Mouse (Mus musculus) right cerebral cortex, postnatal 14 days (tissue): Measurements from ENCODE around the gene Arhgef39.
"Not testable (repeated sequence)": the region's sequence is repeated elsewhere in the genome, so short reads cannot be mapped to it uniquely, and the experiment has no call there.

Experiments used
- DNase-seq: peaks from one replicate; pipeline ENCODE4 v3.0.0; 2022

The Arhgef39 gene

DNA sequence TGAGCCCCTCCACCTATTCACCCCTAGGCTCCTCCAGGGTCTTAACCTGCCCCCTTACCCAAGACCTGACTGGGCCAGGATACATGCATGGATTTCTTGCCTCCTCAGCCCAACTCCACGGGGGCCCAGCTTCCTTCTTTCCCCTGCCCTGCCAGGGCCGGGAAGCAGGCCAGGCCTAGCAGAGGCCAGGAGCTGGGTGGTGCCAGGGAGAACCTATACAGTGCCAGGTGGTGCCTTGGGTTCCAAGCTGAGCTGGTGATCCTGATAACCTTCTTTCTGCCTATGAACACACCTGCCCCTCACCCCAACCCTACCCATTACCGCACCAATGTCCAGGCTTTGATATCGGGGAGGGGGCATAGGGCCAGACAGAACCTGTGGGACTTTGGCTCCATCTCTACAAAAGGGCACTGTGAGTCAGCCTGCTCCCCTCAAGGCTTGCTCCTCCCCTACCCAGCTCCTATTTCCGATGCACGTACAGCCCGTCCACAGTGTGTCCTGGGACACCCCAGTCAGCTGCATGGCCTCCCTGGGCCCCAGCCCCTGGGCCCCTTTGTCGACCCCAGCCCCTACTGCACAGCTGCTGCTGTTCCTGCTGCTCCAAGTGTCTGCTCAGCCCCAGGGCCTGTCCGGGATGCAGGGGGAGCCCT is 7.2 kb upstream of the Arhgef39 start, which contains the start of gene Car9:
Gene Car9 (plus strand): TSS at position 431 of the 650 bp plus-strand sequence.
- DNase-seq, result no peak

DNA sequence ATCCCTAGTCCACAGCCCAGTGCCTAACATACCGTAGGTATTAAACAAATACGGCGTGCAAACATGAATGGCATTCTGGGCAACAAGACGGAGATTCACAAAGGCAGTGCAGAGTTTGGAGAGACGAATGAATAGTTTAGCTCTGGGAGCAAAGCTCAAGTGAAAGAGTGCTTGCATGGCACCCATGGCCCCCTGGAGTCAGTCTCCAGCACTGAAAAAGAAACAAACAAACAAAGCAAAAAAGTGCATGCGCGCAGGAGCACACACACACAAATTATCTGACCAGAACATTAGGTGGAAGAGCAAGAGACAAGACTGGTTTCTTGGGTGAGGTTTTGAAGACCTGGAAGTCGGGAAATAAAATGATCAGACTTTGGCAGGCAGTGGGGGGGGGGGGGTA is 6.6 kb upstream of the Arhgef39 start:
- DNase-seq, result no peak

DNA sequence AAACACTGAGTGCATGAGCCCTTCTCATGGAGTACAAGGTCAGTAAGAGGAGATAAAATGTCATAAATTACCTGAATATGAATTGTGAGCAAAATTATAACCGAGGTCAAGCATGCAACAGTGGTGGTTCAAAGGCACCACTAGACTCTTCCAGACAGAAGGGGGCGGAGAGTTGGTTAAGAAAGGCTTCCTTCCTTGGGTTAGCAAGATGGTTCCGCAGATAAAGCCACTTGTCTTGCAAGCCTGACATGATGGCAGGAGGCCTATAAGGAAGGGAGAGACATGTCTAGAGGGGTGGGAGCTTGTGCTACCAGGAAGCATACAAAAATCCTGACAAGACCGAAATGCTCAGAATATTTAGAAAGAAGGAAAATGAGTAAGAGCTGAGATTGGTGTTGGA is 4.8 kb upstream of the Arhgef39 start:
- no peak for DNase-seq

DNA sequence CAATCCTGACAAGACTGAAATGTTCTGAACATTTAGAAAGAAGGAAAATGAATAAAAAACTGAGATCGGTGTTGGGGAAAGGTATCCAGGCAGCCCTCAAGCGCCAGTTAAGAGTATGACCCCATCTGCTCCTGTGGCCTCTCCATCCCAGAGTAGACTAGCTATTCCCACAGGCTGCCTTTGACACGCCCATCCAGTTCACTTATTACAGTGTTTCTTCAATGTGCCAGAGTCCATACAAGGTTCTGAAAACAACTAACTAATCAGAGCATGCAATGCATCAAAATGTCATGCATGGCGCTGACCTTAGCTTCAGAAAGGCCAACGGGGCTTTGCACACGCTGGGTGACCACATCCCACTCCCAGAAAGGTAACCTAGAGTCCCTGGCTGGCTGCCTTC is 4.0 kb upstream of the Arhgef39 start:
- no peak for DNase-seq

DNA sequence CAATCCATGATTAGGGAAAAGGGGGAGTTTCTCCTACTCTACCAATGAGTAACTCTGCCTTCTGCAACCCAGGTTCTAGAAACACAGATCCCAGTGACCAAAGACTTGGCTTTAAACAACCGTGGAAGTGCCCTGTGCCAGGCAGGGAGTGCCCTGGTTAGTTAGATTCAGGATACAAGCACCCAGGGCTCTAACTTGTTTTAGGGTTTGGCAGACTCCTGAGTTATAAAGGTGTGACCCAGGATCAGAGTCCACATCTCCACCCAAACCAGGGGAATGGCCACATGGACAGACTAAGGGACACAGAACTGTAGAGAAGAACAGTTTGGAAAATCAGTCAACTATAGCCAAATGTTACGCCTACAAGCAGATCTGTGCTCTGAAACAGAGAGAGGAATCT is 3.5 kb upstream of the Arhgef39 start:
- no peak for DNase-seq

DNA sequence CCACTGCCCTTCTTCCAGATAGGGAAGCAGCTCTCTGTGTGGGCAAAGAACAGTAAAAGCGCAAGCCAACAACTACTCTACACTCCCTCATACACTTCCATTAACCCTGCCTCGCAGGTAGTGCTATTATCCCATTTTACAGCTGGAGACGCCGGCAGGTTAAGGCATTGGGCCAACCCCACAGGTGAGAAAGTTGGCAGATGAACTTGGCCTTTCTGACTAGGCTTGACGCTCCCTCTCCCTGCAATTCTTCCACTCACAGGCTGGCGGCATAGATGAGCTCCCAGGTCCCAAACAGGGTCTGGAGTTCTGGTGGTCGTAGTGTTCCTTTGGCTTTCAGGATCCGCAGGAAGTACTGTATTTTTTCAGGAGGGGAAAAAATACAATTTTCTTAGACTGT is 512 bp downstream of the Arhgef39 start:
- DNase-seq, result no peak

DNA sequence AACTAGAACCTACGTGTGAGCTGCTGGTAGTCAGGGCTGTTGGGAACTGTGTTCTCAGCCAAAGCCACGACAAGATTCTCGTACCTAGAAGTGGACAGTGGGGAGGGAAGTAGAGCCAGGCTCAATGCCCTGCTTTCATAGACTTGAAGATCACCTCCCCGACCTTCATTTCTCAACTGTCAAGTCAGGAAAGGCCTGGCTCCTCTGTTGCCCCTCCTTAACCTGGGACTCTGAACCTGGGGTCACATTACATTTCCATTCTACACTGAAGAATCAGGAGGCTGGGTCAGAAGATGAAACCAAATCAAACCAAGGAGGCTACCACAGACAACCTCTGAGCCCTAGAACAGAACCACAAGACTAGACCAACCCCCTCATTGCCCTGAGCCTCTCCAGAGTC is 1.5 kb downstream of the Arhgef39 start:
- DNase-seq, result no peak

DNA sequence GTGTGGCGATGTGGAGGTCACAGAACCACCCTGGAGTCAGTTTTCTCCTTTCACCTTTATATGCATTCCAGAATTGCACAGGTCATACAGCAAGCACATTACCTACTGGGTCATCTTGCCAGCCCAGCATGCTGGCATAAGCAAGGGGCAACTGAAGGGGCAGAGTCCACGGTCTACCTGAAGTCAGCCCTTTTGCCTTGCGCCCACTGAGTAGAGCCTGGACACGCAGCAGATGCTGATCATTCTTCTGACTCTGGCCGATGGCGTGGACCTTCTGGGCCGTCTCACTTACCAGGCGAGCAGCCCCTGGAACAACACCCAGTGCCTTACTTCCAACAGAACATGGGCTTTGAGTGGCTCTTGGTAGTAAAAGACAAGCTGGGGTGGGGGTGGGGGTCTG is 2.1 kb downstream of the Arhgef39 start:
- DNase-seq, result no peak

DNA sequence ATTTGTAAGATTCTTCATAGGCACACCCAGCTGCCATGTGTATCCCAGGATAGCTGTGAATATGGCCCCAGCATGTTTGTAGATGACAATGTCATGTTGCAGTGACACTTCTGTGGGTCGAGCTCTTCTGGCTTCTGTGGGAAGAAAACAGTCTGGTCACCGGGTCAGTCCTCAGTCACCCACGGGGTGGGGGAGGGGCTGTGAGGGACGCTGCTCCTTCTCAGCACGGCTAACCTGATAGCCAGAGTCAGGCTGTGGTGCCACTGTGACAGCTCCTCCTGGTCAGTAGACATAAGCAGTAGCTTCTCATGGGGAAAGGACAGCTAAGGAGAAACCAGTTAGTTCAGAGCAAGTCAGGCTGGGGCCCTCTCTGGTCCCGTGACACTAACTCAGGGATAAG is 2.9 kb downstream of the Arhgef39 start:
- DNase-seq, result no peak

DNA sequence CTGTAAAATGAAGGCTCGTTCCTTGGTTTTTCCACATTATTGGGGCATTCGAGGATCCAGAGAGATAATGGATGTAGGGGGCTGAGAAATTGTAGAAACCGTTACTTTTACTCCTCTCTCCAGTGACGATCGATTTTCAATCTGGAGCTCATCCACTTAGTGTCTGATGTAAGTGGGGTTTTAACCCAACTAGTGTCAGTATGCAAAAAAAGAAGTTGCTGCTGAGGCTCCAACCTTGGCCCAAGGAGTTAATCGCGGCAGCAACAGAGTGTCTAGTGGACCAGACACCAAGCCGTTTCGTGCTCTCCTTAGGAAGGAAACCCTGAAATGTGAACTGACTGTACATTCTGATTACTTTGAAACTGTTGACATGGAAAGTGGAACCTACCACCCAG is 5.7 kb downstream of the Arhgef39 start:
- DNase-seq, result no peak

DNA sequence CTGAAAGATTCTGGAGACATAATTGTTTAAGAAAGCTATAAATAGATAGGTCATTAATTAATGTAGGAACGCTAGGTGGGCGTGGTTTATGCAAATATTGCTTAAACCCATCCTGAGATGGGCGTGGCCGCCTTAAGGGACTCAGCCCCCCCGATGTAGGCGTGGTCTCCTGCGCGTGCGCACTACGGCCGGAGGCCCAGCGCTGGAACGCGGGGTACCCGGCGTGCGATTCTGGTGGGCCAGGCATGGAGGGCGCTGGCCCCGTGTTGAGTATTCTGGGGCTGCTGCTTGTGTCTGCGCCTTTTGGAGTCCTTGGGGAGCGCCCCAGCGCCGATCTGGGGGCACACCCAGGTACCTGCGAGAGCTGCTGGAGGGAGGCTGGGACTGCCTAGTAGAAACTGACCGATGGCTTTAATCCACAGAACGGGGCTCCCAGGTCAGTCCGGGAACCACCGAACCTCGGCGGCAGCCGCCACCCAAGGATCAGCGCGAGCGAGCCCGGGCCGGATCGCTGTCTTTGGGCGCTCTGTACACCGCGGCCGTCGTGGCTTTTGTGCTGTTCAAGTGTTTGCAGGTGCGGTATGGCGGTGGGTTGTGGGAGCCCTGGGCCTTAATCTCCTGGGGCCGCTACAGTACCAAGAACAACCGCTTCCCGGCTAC is 6.2 kb downstream of the Arhgef39 start:
- DNase-seq, result peak; percentile 97

DNA sequence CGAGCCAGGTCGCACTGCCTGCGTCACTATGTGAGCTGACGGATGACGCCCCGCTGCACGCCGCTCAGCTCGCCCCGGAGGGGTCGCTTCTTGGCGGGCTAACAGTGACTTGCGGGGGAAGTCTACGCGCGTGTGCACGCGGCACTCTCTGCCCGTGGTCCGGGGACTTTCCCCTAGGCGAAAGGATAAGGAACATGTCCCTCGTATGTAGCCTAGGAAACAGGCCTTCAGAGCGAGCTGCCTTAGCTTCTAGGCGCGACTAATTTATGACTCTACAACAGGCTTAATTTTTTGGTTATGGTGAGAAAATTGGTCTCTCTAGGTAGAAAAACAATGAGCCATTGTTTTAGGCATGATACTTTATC is 6.7 kb downstream of the Arhgef39 start, which contains the start of gene Ccdc107:
Gene Ccdc107 (plus strand): TSS at position 80 of the 365 bp plus-strand sequence.
- peak; percentile 86 for DNase-seq

DNA sequence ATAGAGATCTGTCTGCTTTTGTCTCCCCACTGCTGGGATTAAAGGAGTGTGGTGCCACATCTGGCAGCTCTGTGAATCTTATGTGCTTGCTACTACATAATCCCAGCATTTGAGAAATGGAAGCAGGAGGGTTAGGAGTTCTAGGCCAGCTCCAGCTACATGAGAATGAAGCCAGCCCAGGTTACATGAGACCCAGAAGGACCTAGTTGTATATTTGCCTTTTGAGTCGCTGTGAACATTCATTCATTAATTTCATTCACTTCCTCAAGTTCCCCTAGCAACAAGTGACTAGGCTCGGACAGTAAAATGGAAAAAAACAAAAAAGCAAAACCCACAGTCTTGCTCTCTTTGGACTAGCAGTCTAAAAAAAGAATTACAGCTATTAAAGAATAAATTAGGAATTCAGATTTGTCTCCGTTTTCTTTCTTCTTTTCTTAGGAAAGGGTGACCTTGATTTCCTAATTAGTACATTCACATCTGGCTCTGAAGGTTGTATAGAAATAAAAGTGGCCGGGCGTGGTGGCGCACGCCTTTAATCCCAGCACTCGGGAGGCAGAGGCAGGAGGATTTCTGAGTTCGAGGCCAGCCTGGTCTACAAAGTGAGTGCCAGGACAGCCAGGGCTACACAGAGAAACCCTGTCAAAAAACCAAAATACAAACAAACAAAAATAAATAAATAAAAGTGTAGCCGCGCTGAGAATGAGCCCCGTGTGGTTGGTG is 7.2 kb downstream of the Arhgef39 start:
- no peak for DNase-seq

DNA sequence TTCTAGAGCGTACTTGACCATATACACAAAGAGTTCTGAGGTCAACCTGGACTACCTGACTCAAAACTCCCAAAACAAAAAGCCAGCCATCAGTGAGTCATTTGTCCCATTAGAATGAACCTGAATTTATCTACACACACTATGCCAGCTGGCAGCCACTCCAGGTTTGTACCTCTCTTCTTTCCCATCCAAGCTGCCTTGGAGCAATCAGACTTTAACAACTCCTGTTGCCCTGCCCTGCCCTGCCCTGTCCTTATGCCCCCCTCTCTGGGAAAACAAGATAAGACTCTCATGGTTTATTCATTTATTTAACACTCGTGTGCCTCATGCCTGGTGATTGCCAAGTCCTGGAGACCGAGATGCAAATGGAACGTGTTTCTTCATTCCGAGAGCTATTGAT is 8.7 kb downstream of the Arhgef39 start:
- no peak for DNase-seq

DNA sequence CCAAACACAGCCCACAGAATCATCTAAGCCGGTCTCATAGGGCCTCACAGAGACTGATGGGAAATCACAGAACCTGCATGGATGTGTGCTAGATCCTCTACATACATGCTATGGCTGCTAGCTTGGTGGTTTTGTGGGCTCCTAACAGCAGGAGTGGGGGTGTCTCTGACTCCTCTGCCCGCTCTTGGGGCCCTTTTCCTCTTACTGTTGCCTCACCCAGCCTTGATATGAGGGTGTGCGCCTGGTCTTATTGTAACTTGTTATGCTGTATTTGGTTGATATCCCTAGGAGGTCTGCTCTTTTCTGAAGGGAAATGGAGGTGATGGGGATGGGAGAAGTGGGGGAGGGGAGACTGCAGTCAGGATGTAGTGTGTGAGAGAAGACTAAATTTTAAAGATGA is 9.9 kb downstream of the Arhgef39 start:
- no peak for DNase-seq

DNA sequence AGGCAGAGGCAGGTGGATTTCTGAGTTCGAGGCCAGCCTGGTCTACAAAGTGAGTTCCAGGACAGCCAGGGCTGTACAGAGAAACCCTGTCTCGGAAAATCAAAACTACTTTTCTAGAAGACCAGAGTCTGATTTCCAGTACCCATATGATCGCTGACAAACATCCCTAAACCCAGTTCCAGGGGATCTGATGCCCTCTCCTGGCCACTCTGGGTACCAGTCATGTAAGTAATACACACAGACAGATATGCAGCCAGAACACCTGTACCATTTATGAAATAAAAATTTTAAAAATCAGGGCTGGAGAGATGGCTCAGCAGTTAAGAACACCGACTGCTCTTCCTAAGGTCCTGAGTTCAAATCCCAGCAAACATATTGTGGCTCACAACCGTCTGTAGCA is 13.8 kb downstream of the Arhgef39 start:
- not testable (repeated sequence) for DNase-seq

DNA sequence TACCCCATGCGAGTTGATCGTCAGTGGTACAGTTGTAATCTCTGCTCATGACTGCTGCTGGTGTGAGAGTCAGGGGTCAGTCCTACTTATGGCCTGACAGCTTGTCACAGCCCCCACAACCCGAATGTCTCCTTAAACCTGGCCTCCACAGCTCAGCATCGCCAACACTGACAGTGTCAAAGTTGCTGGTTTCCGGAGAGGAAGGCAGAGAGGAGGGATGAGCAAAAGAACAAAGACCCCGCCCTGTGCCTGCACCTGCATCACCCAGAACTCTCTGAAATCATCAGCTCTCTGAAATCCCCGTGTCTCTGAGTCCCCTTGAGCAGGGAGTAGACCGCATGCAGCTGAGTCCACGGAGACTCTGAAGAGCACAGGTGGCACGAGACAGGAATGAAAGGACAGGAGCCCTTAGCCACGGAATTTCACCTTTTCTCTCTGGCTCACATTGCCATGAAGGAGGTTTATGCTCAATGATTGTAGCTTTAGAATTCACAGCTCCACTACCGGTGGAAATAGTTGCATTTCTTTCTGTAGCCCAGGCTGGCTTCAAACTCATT is 15.9 kb downstream of the Arhgef39 start, which contains the start of gene Sit1:
Gene Sit1 (minus strand): TSS at position 200 of the 557 bp plus-strand sequence.
- no peak for DNase-seq

DNA sequence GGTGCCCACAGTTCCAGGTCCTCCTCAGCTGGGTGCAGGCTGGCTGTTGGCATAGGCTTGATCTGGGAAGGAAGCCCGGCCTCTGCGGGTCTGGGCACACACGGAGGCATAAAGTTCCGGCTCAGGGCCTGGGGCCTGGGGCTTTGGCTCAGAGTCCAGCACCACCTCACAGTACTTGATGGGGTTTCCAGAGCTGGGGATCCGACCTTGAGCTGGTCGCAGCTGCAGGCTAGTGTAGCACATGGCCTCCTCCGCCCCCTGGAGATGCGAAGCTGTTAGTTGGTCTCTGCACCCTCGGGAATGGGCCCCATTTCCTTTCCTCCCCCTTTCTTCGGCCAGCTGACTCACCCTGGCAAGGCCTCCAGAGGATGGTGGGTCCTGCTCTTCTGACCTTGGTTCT is 16.9 kb downstream of the Arhgef39 start:
- no peak for DNase-seq

DNA sequence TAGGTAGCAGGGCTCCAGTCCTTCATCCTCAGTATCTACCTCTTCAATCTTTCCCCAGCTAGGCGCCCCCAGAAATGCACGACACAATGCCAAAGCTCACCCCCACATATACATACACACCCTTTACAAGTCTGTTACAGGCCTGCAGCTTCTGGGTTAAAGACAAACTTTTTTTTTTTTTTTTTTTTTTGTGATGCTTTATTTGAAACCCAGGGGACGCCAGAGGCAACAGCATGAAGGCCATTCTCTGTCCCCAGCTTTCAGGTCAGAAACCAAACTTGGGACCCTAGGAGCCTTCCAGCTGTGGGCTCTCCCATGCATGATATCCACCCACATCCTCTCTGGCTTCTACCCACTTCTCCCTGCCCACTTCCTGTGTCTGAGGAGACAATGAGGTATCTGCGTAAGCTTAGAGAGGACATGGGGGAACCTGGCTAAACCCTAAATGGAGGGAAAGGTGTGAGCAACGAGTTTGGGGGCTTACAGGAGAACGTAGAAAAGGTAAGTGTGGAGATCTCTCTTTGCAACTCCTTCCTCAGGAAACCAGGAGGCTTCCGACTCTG is 17.5 kb downstream of the Arhgef39 start:
- no peak for DNase-seq

DNA sequence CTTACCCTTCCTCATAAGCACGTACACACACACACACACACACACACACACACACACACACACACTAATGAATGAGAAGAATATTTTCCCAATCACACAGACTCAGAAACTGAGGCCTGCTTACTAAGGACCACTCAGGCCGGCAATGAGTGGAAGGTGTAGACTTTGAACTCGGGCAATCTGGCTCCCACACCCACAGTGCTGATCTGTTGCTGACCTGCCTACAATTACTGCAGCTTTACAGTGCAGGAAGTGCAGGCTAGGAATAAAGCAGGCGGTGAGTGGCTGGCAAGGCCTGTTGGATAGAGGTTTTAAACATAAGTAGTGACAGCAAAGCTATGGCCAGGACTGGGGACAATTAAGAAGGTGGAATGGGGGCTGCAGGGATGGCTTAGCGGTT is 18.5 kb downstream of the Arhgef39 start:
- DNase-seq, result no peak

DNA sequence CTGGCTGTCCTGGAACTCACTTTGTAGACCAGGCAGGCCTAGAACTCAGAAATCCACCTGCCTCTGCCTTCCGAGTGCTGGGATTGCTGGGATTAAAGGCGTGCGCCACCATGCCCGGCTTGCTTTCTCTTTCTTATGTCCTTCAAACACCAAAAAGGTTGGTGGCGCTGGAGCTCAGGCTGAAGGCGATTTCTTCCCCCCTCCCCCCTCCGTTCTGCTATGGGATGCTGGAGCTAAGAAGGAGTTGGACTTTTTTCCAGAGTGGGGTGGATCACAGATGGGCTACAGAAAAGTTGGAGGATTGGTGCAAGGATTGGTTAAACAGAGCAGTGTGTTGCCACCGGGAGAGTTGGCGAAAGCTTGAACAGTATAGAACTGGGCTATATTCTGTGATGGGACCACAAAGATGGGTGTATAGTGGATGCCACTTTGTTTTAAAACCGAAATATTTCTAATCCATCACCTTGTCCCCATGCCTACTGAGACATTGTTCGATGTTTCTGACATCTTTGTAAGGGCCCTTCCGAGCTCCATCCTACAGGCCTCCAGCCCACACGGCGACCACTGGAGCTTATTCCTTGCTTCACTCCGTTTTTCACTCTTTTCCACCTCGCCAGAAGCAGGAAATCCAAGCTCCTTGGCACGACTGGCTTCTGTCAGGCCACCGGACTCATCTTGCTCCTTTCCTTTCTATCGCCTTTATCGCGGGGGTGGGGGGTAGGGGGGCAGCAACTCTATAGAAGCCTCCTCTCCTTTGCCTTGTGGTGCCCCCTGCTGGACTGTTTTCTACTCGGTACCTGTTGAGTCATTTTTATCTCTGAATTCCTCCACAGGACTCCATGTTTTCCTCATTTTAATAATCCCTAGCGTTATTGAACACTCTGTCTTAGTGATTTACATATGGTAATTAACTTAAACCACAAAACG is 20.3 kb downstream of the Arhgef39 start:
- peak; percentile 81 for DNase-seq

DNA sequence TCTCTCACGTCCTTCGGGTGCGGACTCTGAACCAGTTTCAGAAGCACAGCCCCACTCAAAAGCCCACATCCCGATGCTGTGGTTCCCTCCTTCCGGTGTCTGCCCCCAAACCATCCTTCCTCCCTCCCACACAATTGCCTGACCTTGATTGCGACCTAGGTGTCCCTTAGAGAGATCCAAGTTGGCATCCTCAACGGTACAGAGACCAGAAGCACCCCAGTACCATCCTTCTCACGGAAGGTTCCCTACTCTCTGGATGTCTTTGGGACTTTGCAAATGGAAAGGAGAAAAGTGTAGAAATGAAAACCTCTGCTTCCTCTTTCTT is 21.0 kb downstream of the Arhgef39 start:
- DNase-seq, result no peak
